Mouse (Mus musculus): ENCODE data around the gene 4933428G20Rik.

DNA sequence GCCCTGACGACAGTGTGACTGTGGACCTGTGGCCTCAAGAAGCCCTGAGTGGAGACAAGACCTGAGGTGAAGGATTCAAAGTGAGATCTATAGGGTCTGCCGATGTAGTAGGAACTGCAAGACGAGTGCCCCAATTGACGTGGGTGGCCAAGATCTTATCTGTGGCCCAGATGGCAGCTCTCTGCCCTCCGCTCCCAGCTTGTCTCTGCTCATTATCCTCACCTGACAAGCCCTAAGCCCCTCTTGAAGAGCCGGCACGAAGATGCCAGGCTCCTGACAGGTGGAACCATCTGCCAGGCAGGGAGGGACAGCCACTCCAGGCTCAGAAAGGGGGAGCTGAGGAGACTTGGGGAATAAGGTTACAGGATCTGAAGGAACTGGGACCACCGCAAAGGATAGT lies 32.2 kb upstream of the 4933428G20Rik start:
- TF ChIP-seq POLR2A (IDR thresholded peaks at IDR 0.05; ENCODE audit: control insufficient read depth, extremely low read depth, insufficient read depth, low read length, poor library complexity) (no peak), CTCF (IDR thresholded peaks at IDR 0.05; ENCODE audit: borderline replicate concordance, control insufficient read depth, extremely low read depth, insufficient read depth, low read length, poor library complexity) (no peak)
